Mouse (Mus musculus) MEL-GATA-1-ER (cell line): Measurements from ENCODE around the gene Grasp.

Source experiments
- DNase-seq: peaks from one replicate; pipeline ENCODE4 v3.0.0-alpha.2; 2012; ENCODE audit warnings: low read depth; ENCODE audit errors: extremely low read depth

Grasp gene

GRCm38 (mm10) chr15:101227971-101228370 lies 4.0 kb downstream of the Grasp start:
- no peak for DNase-seq

- no peak for DNase-seq
Observed at GRCm38 (mm10) chr15:101228866-101229590, 5.0 kb downstream of the Grasp start.

DNA sequence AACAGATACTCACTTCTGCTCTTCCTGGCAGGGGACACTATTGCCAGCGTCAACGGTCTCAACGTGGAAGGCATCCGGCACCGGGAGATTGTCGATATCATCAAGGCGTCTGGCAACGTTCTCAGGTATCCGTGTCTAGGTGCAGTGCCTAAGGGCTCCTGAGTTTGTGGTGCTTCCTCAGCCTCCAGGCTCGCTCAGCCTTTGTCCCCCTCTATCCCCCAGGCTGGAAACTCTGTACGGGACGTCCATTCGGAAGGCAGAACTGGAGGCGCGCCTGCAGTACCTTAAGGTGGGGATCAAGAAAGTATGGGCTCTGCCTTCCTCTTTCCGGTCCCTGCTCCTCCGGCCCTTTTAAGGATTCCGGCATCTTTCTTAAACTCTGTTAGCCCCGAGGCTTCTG lies 6.5 kb downstream of the Grasp start:
- DNase-seq: no peak

GRCm38 (mm10) chr15:101230995-101231647 lies 7.1 kb downstream of the Grasp start:
- peak; percentile 61 for DNase-seq

DNA sequence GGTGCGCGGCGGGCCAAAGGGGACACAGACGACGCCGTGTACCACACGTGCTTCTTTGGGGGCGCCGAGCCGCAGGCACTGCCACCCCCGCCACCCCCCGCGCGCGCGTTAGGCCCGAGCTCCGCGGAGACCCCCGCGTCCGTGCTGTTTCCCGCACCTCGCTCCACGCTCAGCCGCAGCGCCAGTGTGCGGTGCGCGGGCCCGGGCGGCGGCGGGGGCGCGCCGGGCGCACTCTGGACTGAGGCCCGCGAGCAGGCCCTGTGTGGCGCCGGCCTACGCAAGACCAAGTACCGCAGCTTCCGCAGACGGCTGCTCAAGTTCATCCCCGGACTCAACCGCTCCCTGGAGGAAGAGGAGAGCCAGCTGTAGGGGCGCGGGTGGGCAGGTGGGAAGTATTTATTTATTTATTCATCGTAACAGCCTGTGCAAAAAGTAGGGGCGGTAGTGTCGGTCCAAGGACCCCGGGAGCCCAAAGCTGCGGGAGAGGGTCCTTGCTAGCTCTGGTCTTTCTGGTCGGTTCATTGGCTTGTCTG lies 7.7 kb downstream of the Grasp start:
- no peak for DNase-seq

GRCm38 (mm10) chr15:101232607-101233006 lies 8.6 kb downstream of the Grasp start:
- DNase-seq: no peak

DNA sequence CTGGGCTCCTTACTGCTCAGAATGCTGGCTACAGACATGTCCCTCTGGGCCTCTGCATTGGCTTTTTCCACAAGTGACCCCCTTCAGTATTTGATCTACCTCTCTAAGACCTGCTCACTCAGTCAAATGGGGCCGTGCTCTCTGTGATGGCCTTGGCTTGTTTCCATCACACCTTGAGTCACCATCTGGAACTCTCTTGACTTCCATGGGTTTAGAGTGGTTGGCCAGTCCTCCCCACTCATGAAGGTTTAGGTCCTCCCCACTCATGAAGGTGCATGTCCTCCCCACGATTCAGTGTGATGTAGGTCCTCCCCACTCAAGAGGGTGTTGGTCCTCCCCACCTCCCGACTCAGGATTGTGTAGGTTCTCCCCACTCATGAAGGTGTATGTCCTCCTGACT lies 9.2 kb downstream of the Grasp start:
- no peak for DNase-seq

DNA sequence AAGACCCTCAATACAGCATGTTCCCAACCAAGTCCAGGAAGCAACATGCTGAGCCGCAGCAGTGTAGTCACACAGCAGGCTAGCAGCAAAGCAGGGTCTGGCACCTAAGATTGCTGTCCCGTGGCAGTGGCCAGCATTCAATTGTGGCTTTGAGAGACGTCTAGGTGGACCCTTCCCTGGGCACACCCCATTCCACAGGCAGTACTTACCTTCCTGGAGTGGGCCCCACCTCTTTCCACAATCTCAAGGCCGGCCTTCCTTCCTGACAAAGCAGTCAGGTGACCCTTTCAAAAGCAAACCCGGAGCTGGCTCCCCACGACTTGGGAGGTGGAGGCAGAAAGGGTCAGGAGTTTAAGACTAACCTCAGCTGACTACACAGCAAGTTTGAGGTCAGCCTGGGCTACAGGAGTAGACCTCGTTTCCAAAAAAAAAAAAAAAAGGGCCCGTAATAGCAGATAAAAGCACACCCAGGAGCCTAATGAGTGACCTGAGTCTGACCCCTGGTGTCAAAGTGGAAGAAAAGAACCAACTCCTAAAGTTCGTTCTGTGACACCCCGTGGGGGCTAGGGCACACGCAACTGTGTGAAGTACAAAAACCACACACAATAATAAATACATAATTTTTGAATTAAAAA lies 9.8 kb downstream of the Grasp start:
- no peak for DNase-seq

DNA sequence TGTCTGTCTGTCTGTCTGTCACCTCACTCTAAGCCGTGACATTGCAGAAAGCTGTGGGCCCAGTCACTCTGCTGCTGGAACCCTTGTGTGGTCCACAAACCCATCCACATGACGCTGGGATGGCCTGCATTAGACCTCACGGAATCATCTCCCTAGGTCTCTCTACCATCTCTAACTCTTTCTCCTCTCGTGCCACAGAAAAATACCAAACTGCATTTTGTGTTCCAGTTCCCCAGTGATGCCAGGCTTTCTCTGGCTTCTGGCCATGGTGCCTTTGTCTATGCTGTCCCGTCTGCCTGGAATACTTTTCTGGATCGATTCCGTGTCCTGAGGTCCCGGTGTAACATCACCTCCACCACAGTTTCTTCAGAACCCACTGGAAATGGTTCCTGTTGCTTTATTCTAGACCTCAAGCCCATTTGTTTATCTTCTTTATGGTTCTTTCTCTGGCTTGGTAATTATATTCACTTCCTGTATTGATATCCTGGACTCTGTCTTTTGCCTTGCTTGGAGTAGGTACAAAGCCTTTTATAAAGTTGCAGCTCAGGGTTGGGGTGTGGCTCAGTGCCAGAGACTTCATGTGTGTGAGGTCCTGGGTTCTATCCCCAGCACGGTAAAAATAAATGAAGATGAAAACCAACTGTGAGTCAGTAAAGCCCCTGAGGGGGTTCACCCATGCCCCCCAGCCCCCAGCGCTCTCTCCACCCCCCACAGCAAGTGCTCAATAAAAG lies 10.8 kb downstream of the Grasp start:
- DNase-seq: no peak

- no peak for DNase-seq
Observed at GRCm38 (mm10) chr15:101235342-101235698, 11.3 kb downstream of the Grasp start.

- no peak for DNase-seq
Observed at GRCm38 (mm10) chr15:101235728-101236327, 11.8 kb downstream of the Grasp start.

DNA sequence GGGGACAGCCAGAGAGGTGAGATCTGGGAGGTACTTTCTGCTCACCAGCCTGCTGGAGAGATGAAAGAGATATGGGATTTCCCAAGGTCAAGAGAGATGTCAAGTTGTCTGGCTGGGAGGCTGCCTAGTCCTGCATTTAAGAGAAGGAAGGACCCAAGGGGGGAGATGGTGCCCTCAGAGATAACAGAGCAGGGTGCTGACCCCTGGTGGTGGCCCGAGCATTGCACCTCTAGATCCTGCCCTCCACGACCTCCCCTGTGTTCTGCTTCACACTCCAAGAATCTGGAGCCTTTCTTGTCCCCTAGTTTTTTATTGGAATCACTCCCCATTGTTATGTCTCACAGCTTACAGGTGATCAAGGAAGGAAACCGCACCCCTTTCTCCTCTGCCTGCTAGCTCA lies 12.9 kb downstream of the Grasp start:
- no peak for DNase-seq

- no peak for DNase-seq
Observed at GRCm38 (mm10) chr15:101238885-101239511, 15.0 kb downstream of the Grasp start.

GRCm38 (mm10) chr15:101239821-101240220 lies 15.8 kb downstream of the Grasp start:
- no peak for DNase-seq

DNA sequence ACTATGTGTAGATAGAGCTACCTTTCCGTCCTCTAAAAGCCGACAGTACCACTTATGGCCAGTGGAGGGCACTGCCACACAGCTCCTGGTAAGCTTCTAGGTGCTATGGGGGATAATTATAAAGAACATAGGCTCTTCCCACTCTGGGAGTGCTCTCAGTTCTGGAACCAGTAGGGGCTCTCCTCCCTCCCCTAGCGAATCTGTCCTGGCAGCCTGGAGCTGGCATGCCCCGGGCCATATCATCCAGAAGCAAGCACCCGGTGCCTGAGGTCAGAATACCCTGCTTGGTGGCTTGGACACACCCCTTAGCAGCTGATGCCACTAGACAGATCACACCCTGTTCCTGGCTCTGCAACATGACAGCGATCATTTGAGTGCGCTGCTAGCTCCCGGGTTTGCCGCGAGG lies 16.8 kb downstream of the Grasp start:
- peak; percentile 88 for DNase-seq

GRCm38 (mm10) chr15:101241236-101241635 lies 17.2 kb downstream of the Grasp start:
- DNase-seq: no peak

GRCm38 (mm10) chr15:101241853-101242252 lies 17.9 kb downstream of the Grasp start:
- DNase-seq: no peak

DNA sequence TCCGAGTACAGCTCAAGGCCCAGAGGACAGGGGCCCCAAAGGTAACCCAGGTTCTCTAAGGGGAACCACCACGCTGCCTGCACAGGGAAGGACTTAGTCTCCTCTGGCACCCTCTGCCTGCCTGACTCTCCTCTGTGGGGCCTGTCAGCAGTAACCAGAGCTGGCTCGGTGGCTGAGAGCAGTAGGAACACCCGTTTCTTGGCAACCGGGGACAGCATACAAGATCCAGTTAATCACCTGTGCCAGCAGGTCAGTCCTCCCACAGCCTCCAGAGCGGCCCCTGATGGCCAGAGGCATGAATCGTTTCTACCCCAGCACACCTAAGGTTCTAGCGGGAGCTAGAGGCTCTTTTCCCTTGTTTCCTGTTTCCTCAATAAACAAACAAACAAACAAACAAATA lies 18.7 kb downstream of the Grasp start:
- no peak for DNase-seq

DNA sequence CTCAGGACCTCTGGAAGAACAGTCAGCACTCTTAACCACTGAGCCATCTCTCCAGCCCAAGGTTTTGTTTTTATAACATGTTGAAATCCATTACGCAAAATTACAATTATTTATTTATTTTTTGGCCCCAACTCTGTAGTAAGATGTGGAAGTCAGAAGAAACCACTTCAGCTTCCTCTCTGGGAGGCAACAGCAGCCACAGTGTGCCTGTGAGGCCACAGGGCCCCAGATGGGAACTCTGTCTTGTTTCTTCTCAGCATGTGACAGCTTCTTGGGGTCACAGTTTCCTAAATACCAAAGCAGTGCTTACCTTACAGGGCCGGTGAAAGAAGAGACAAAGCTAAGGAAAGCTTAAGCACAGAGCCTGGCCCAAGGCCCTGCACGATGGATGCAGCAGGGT lies 20.0 kb downstream of the Grasp start:
- DNase-seq: no peak

DNA sequence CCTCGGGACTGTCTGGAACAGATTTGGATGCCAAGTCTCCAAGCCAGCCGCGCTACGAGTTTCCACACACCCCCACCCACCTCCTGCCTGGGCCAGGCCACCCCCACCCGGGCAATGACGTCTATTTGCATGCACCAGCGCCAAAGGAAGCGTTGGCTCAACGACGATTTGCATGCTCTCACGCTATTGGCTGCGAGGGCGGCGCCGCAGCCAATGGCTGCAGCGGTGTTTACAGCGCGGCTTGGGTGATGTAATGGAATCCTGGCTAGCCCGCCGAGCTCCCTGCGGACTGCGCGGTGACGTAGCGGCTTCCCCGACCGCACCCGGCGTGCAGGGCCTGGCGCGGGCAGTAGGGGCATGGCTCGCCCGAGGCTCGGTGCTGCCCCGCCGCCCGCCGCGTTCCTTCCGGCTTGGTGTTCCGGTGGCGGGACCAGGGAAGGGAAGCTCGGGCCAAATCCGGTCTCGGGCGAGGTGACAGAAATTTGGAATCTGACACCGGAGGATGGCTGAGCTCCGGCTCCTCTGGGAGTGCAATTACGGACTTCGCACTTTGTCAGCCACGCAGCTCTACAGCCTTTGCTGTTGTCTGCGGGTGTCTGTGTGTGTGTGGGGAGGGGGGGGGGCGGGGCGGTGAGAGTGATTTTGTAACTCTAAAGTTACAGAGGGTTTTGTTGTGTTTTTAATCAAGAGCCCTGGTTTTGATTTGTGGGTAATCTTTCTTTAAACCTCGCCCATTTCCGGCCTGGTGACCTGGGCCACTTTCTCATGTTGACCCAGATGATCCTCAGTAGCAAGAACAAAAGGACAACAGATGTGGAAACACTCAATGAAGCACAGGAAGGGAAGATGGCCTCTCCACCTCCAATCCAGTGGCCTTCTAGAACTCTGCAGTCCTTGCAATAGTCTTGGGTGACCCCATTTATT lies 22.5 kb downstream of the Grasp start:
- DNase-seq: peak; percentile 98
